Mouse (Mus musculus): ENCODE results near the gene Kif3a.

DNA sequence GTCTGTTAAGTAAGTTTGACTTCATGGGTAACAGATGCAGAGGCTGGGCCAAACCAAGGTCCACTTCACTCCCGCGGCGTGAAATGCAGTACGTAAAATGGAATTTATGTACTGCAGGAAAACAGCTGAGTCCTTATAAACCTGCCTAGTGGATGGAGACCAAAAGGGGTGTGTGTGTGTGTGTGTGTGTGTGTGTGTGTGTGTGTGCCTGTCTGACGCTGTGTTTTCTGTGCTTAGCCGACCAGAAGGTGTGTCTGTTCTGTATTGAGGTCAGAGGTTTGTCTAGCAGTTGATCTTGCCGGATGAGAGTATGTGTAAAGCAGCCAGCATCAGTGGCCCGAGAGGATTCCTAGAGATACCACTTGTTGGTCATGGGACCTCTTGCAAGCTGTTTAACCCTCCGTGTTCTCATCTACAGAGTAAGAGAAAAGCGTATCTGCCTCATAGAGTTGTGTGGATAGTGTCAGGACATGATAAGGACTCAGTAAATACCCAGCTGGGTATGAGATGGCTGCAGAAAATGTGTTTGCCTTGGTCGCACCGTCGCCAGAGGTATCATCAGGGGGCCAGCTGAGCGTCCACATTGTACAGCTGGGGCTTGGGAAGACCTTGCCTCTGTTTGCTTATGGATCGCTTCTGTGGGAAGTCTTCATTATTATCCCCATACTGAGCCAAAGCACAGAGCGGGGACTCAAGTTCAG is 45.9 kb upstream of the Kif3a start:
- no peak for TF ChIP-seq ZC3H11A (IDR thresholded peaks at IDR 0.05; ENCODE audit: borderline replicate concordance, low read depth, low read length)
- TF ChIP-seq CHD2 (IDR thresholded peaks at IDR 0.05; ENCODE audit: low read depth, low read length), result no peak
- TF ChIP-seq HCFC1 (IDR thresholded peaks at IDR 0.05; ENCODE audit: borderline replicate concordance, insufficient read depth, low read length), result no peak
- TF ChIP-seq ZNF384 (IDR thresholded peaks at IDR 0.05; ENCODE audit: low read depth, low read length), result no peak
- TF ChIP-seq MAFK (IDR thresholded peaks at IDR 0.05; ENCODE audit: insufficient read depth, low read depth, low read length), result no peak
